Mouse (Mus musculus) G1E (cell line): ENCODE results near the gene Rab2b. TPM values are rescaled to one million over a fixed set of nuclear protein-coding genes. Genes with fewer than 3 reads are reported as not detected.

Source experiments
- ATAC-seq: 2 replicates; pipeline ENCODE4 v1.8.0; 2016; ENCODE audit warnings: mild to moderate bottlenecking; ENCODE audit not compliant: insufficient number of reproducible peaks, poor library complexity, low FRiP score, severe bottlenecking; ENCODE audit errors: extremely low read depth
- DNase-seq: peaks from one replicate; pipeline ENCODE4 v3.0.0; 2012; ENCODE audit warnings: low spot score
- H3K27me3 ChIP-seq: 2 replicates; pipeline ENCODE4 v1.6.1; 2012; ENCODE audit warnings: mild to moderate bottlenecking, low read length, inconsistent platforms; ENCODE audit not compliant: insufficient read depth
- H3K36me3 ChIP-seq: replicated peaks from 2 replicates; pipeline ENCODE3; 2012; ENCODE audit warnings: mild to moderate bottlenecking, inconsistent platforms
- H3K4me1 ChIP-seq: 2 replicates; pipeline ENCODE4 v1.6.1; 2012; ENCODE audit warnings: low read depth, low read length, inconsistent platforms, mixed read lengths; ENCODE audit not compliant: insufficient read depth
- H3K4me3 ChIP-seq: 2 replicates; pipeline ENCODE4 v1.5.1; 2012; ENCODE audit warnings: low read depth, mild to moderate bottlenecking, inconsistent platforms, low read length, moderate library complexity, mixed read lengths
- H3K9me3 ChIP-seq: replicated peaks from 2 replicates; pipeline ENCODE4 v1.6.1; 2012; ENCODE audit warnings: inconsistent platforms
- CTCF ChIP-seq: IDR thresholded peaks from 2 replicates; pipeline ENCODE4 v1.5.1; 2012; ENCODE audit warnings: low read depth, low read length, inconsistent platforms, mixed read lengths
- GATA1 ChIP-seq: IDR thresholded peaks from 2 replicates; pipeline ENCODE4 v1.6.1; 2012; ENCODE audit warnings: borderline replicate concordance, low read length, inconsistent platforms, mixed read lengths
- GATA2 ChIP-seq: IDR thresholded peaks from 2 replicates; pipeline ENCODE4 v1.6.1; 2012; ENCODE audit warnings: low read depth, low read length, inconsistent platforms, borderline replicate concordance
- POLR2AphosphoS5 ChIP-seq: IDR thresholded peaks from 2 replicates; pipeline ENCODE4 v1.6.1; 2012; ENCODE audit warnings: low read depth, low read length, inconsistent platforms; ENCODE audit not compliant: insufficient replicate concordance
- TAL1 ChIP-seq: conservative IDR thresholded peaks from 2 replicates; pipeline ENCODE4 v1.6.1; 2012; ENCODE audit warnings: low read depth, low read length, inconsistent platforms, mixed read lengths
- polyA plus RNA-seq: library from polyadenylated mRNA; stranded (reverse); fragments of >175 nt; gene quantifications from 2 replicates; pipeline ENCODE4 v1.2.3, GENCODE M21; 2012
- total RNA-seq, 2 experiments: library from RNA; stranded (forward) in 1 of 2; stranded (reverse) in 1 of 2; fragments of 200-1000 nt in 1 of 2; fragments of >200 nt in 1 of 2; fragmentation: Nextera tagmentation in 1 of 2; gene quantifications; 2 replicates each; pipeline ENCODE4 v1.2.3; 2014 to 2017

Gene Rab2b
- total and polyA plus RNA-seq, 3 experiments, result 0.91 to 31.2 (median 13.8) TPM

- Histone ChIP-seq H3K4me3 (peak overlapping the region; percentile 74), H3K36me3 (peaks cover 28% of the 10 kb centered on the region), H3K4me1 (peaks cover 29% of the 10 kb centered on the region), H3K27me3 (peaks cover 49% of the 10 kb centered on the region), H3K9me3 (no peaks in the 10 kb centered on the region; the same call in 1 of the 2 replicates)
- DNase-seq (no peak), ATAC-seq (no peak)
- TF ChIP-seq GATA1 (no peak), TAL1 (no peak), POLR2AphosphoS5 (no peak), CTCF (no peak), GATA2 (no peak)
Observed at GRCm38 (mm10) chr14:52316441-52317225, 37.3 kb upstream of the Rab2b start.

- Histone ChIP-seq H3K4me1 (peaks cover 29% of the 10 kb centered on the region), H3K4me3 (peak overlapping the region; percentile 74), H3K9me3 (no peaks in the 10 kb centered on the region; the same call in 1 of the 2 replicates), H3K36me3 (peaks cover 28% of the 10 kb centered on the region), H3K27me3 (peaks cover 49% of the 10 kb centered on the region)
- TF ChIP-seq TAL1 (no peak), CTCF (no peak), GATA1 (no peak), POLR2AphosphoS5 (no peak), GATA2 (no peak)
- ATAC-seq (no peak; the same call in 1 of the 2 replicates), DNase-seq (peak; percentile 60)
Observed at GRCm38 (mm10) chr14:52315792-52316440, 36.6 kb upstream of the Rab2b start.

GRCm38 (mm10) chr14:52315283-52315780 is 36.0 kb upstream of the Rab2b start:
- H3K4me3 ChIP-seq, result peak overlapping the region; percentile 74
- H3K9me3 ChIP-seq, result no peaks in the 10 kb centered on the region; the same call in 1 of the 2 replicates
- TF ChIP-seq GATA2 (no peak), GATA1 (no peak), TAL1 (no peak), CTCF (no peak), POLR2AphosphoS5 (no peak)
- ATAC-seq, result no peak
- H3K27me3 ChIP-seq, result peaks cover 49% of the 10 kb centered on the region
- peaks cover 28% of the 10 kb centered on the region for H3K36me3 ChIP-seq
- no peak for DNase-seq
- H3K4me1 ChIP-seq, result peaks cover 29% of the 10 kb centered on the region

- no peak for DNase-seq
- TF ChIP-seq TAL1, result no peak
- no peak for TF ChIP-seq GATA2
- no peak for TF ChIP-seq GATA1
- no peak for TF ChIP-seq POLR2AphosphoS5
- no peak for TF ChIP-seq CTCF
- ATAC-seq, result no peak
- Histone ChIP-seq H3K4me3 (no peak overlapping the region), H3K4me1 (peaks cover 29% of the 10 kb centered on the region), H3K36me3 (peaks cover 28% of the 10 kb centered on the region), H3K27me3 (peaks cover 48% of the 10 kb centered on the region), H3K9me3 (no peaks in the 10 kb centered on the region; the same call in 1 of the 2 replicates)
Observed at GRCm38 (mm10) chr14:52314808-52315150, 35.4 kb upstream of the Rab2b start.

- no peak for TF ChIP-seq CTCF
- TF ChIP-seq GATA1, result no peak
- no peak for TF ChIP-seq GATA2
- no peak for TF ChIP-seq TAL1
- no peak for TF ChIP-seq POLR2AphosphoS5
- DNase-seq, result no peak
- Histone ChIP-seq H3K27me3 (peaks cover 46% of the 10 kb centered on the region), H3K36me3 (peaks cover 28% of the 10 kb centered on the region), H3K4me1 (peaks cover 29% of the 10 kb centered on the region), H3K9me3 (no peaks in the 10 kb centered on the region; the same call in 1 of the 2 replicates), H3K4me3 (no peak overlapping the region)
- ATAC-seq, result no peak
Observed at GRCm38 (mm10) chr14:52313931-52314807, 34.8 kb upstream of the Rab2b start.
